Mouse (Mus musculus): ENCODE measurements around the gene Pik3ip1. TPM values are rescaled to one million over a fixed set of nuclear protein-coding genes. Genes with fewer than 3 reads are reported as not detected.
A peak's percentile ranks its signal among the peaks of the same experiment; 100 is the strongest.

Gene Pik3ip1
- 8.3 and 20.5 TPM in 2 replicates for total RNA-seq (2014; fragmentation: Nextera tagmentation)
- total RNA-seq (2017), result 17.5 and 28.1 TPM in 2 replicates

DNA sequence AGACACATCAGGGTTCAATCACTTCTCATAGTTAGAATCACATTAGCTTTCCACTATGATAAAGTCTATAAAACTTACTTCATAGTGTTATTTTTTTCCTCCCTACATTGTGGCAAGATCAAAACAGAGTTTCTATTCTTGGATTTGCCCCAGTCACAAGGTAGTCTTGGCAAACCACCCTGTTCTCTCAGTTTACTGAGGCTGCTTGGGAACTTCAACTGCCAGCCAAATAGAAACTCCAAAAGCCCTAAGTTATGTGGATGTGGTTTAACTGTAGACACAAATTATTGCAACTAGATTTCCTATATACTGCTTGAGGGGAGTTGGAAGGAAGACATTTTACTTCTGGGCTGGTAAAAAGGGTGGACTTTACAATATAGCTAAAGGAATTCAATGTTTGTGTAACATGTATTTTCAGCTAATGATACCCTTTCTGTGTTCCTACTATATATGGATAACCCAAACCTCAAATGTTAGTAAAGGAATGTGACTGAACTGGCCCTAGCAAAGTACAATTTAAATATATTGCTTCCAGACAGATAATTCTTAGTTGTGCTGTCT, at the start of gene Pik3ip1:
TSS of gene Pik3ip1 (plus strand) at position 511 of the 561 bp plus-strand sequence.
- ATAC-seq (replicated peaks; ENCODE audit: low FRiP score, low TSS enrichment, poor library complexity, severe bottlenecking), result no peak

DNA sequence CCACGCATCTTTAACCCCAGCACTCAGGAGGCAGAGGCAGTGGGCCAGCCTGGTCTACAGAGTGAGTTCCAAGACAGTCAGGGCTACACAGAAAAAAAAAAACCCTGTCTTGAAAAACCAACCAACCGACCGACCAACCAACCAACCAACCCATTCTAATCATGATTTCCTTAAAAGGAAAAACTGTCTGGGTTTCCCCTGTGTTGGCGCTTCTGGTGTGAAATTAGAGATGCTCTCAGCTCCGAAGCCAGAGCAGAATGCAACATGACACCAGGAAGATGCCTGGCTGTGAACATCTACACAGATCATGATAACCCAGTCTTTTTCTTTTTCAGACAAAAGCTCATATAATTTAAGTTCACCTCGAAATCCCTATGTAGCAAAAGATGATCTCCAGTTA, 47.3 kb upstream of the Pik3ip1 start:
- ATAC-seq (replicated peaks; ENCODE audit: low FRiP score, low TSS enrichment, poor library complexity, severe bottlenecking), result no peak

DNA sequence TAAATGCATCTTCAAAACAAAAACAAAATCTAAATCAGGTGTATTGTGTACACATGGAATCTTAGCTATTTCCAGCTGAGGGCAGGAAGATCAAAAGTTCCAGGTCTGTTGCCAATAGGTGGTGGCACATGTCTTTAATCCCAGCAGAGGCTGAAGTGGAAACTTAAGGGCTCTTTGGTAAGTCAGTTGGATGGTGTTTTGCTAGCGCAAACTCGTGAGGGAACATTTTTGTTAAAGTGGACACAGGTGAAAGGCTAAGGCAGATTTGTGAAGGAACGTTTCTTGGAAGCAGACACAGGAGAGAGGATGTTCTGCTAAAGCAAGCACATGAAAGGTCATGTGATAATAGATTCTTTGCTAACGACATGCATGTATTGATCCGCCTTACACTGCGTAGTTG, 46.6 kb upstream of the Pik3ip1 start:
- no peak for ATAC-seq (replicated peaks; ENCODE audit: low FRiP score, low TSS enrichment, poor library complexity, severe bottlenecking)

DNA sequence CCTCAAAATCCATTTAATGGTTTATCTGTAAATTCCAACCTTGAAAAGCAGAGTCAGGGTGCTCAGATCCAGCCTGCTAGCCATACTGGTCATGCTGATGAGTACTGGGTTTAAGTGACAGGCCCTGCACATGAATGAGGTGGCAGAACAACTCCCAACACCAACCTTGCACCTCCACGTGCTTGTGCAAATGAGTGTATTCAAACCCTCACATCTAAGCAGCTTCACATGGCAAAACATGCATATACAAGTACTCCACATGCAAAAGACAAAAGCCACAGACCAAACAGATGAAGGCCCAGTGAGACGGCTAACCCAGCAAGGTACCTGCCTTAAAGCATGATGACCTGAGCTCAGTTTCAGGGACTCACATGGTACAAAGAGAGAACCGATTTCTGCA, 44.3 kb upstream of the Pik3ip1 start:
- no peak for ATAC-seq (replicated peaks; ENCODE audit: low FRiP score, low TSS enrichment, poor library complexity, severe bottlenecking)

- ATAC-seq (replicated peaks; ENCODE audit: low FRiP score, low TSS enrichment, poor library complexity, severe bottlenecking), result no peak
Observed at GRCm38 (mm10) chr11:3287131-3287530, 43.1 kb upstream of the Pik3ip1 start.

- no peak for ATAC-seq (replicated peaks; ENCODE audit: low FRiP score, low TSS enrichment, poor library complexity, severe bottlenecking)
Observed at GRCm38 (mm10) chr11:3287921-3288320, 42.3 kb upstream of the Pik3ip1 start.

- ATAC-seq (replicated peaks; ENCODE audit: low FRiP score, low TSS enrichment, poor library complexity, severe bottlenecking), result peak; percentile 27
Observed at GRCm38 (mm10) chr11:3288521-3289301, 41.5 kb upstream of the Pik3ip1 start, which contains the start of gene Patz1. TSS of gene Patz1 (plus strand) at chr11:3288874.

- peak; percentile 27 for ATAC-seq (replicated peaks; ENCODE audit: low FRiP score, low TSS enrichment, poor library complexity, severe bottlenecking)
Observed at GRCm38 (mm10) chr11:3289302-3289802, 40.8 kb upstream of the Pik3ip1 start.

DNA sequence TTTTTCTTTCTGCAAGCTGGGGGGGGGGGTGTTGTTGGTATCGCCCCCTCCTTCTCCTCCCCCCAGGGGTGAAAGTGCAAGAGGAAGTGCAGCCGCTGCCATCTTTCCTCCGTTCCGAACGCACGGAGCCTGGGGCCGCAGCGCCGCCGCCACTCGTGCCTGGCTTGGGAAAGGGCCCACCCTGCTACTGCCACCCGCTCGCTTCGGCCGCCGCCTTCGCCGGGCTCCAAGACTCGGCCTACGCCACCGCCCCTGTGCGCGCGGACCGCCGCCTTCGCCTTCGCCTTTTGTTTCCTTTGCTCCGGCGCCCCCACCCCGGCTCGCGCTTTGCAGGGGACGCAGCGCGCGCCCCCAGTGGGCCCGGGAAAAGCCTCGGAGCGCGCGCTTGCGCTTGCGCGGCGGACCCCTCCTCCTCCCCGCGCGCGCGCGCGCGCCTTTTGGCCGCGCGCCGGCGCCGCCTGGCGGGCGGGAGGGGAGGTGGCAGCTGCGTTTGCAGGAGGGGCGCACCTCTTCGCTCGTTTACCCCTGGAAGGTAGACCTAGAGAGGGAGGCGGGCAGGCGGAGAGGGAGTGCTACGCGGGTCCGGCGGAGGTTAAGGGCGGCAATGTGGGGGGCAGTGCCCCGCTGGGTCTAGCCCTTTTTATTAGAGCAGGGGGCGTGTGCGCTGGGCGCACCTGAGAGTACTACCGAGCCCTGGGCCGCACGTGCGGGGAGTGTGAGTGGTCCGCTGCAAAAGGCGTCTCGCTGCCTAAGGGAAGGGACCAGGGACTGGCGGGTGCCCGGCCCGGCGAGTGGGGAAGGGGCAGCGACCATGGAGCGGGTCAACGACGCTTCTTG, 40.2 kb upstream of the Pik3ip1 start:
- peak; percentile 19 for ATAC-seq (replicated peaks; ENCODE audit: low FRiP score, low TSS enrichment, poor library complexity, severe bottlenecking)

DNA sequence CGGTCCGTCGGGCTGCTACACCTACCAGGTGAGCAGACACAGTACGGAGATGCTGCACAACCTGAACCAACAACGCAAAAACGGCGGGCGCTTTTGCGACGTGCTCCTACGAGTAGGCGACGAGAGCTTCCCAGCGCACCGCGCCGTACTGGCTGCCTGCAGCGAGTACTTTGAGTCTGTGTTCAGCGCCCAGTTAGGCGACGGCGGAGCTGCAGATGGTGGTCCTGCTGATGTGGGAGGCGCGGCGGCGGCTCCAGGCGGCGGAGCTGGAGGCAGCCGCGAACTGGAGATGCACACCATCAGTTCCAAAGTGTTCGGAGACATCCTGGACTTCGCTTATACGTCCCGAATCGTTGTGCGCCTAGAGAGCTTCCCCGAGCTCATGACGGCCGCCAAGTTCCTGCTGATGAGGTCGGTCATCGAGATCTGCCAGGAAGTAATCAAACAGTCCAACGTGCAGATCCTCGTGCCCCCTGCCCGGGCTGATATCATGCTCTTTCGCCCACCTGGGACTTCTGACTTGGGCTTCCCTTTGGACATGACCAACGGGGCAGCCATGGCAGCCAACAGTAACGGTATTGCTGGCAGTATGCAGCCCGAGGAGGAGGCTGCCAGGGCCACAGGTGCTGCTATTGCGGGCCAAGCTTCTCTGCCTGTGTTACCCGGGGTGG, 39.4 kb upstream of the Pik3ip1 start:
- ATAC-seq (replicated peaks; ENCODE audit: low FRiP score, low TSS enrichment, poor library complexity, severe bottlenecking), result peak; percentile 14; the same call in 1 of the 2 replicates

GRCm38 (mm10) chr11:3291311-3292061, 38.7 kb upstream of the Pik3ip1 start:
- ATAC-seq (replicated peaks; ENCODE audit: low FRiP score, low TSS enrichment, poor library complexity, severe bottlenecking), result no peak

GRCm38 (mm10) chr11:3292062-3292421, 38.2 kb upstream of the Pik3ip1 start:
- peak; percentile 12; the same call in 1 of the 2 replicates for ATAC-seq (replicated peaks; ENCODE audit: low FRiP score, low TSS enrichment, poor library complexity, severe bottlenecking)

GRCm38 (mm10) chr11:3292711-3293249, 37.4 kb upstream of the Pik3ip1 start:
- no peak for ATAC-seq (replicated peaks; ENCODE audit: low FRiP score, low TSS enrichment, poor library complexity, severe bottlenecking)

GRCm38 (mm10) chr11:3293361-3293760, 36.8 kb upstream of the Pik3ip1 start:
- ATAC-seq (replicated peaks; ENCODE audit: low FRiP score, low TSS enrichment, poor library complexity, severe bottlenecking), result no peak

DNA sequence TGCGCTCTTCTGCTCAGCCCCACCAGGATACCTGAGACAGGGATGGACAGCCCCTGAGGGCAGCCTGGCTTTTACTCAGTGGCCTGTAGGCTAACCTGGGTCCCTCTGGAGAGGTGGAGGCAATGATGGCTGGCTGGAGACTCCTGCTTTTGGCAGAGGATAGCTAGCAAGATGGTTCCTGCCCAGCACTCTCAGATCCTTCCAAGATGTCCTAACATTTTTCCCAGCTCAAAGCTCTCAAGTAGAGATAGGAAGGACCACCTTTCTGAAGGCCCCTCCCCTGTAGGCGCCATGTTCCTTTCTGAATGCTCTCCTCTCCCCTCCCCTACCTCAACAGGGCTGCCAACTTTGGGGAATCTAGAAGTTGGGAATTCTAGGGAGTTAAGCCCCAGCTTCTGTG, 35.6 kb upstream of the Pik3ip1 start:
- ATAC-seq (replicated peaks; ENCODE audit: low FRiP score, low TSS enrichment, poor library complexity, severe bottlenecking), result no peak

DNA sequence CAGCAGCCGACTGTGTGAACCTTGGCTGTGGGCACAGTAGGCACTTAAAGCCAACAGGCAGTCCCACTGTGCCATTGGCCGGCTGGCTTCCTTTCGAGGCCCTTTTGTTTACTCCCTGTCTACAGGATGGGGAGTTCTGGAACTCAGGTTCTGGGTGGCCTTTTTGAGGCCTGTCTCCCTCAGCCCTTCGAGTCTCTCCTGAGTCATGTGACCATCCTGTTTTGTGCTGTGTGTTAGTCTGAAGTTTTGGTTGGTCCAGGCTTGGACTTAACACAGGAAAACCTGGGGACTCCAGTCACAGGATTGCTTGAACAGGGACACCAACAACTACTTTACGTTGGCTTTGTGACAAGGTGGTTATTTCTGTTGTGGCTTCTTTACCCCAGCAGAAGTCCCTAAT, 34.1 kb upstream of the Pik3ip1 start:
- ATAC-seq (replicated peaks; ENCODE audit: low FRiP score, low TSS enrichment, poor library complexity, severe bottlenecking), result no peak

- ATAC-seq (replicated peaks; ENCODE audit: low FRiP score, low TSS enrichment, poor library complexity, severe bottlenecking), result peak; percentile 24; the same call in 1 of the 2 replicates
Observed at GRCm38 (mm10) chr11:3297871-3298812, 32.1 kb upstream of the Pik3ip1 start.

All from megakaryocyte-erythroid progenitor cell, adult 5-6 weeks (primary cell).